Mouse (Mus musculus): ENCODE results near the gene Il1f5.

DNA sequence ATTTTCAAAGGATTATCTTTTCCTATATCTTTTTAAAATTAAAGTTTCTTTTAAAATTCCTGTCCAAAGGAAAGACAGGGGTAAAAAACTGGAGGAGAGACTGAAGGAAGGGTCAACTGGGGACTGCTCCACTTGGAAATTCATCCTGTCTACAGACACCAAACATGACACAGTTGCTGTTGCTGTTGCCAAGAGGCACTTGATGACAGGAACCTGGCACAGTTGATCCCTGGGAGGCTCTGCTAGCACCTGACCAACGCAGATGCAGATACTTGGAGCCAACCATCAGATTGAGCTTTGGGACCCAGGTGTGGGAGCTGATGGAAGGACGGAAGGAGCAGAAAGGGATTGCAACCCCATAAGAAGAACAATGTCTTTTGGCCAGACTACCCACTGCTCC, 49.6 kb upstream of the Il1f5 start:
- TF ChIP-seq POLR2A (IDR thresholded peaks at IDR 0.05; ENCODE audit: insufficient read depth, low read length) (no peak), EP300 (IDR thresholded peaks at IDR 0.05; ENCODE audit: insufficient read depth, low read depth, low read length) (no peak), CTCF (IDR thresholded peaks at IDR 0.05; ENCODE audit: low read depth, low read length) (no peak)

All from ES-Bruce4 (cell line).